Mouse (Mus musculus): ENCODE measurements at regions not wholly inside any gene's neighbourhood (a gene's known extent, or its start where the extent isn't known, plus 50 kb on each side); places are given as distances from the start of the nearest gene placed in this dataset.

DNA sequence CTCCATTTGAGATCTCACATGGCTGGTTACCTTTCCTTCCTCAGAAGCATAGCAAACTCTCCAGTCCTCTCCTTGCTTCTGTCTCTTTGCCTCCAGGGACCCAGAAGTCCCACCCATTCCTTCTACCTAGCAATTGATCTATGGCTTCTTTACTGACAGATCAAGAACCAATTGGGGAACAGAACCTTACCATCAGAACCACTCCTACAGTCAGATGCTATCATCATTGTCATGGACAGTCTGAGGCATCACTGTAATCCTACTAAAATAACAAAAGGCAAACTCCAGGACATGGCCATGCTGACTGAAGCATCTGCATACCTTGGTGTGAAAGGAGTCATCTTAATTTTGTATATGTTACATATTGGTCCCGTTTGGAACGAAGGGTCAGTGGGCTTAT, 401.9 kb upstream of the Ubash3b start:
- no peak for DNase-seq

GRCm38 (mm10) chr9:41558456-41558855, 397.0 kb upstream of the Ubash3b start:
- no peak for DNase-seq

DNA sequence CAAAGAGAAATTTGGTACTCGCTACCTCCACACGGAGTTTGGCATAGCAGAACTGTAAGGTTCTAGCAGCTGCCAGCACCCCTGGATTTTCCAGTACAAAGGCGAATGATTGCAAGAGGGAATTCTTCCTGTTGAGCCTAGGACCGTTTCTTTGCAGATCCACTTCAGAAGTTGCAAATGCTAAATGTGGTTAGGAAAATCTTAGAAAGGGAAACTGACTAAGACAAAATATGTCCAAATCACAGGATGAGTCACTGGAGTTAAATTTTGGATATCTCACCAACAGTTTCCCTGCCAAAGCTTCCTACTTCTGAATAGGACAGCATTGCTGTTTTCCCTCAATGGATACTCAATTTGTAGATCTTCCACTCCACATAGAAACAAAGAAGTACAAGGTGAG, 395.4 kb upstream of the Ubash3b start:
- no peak for DNase-seq

DNA sequence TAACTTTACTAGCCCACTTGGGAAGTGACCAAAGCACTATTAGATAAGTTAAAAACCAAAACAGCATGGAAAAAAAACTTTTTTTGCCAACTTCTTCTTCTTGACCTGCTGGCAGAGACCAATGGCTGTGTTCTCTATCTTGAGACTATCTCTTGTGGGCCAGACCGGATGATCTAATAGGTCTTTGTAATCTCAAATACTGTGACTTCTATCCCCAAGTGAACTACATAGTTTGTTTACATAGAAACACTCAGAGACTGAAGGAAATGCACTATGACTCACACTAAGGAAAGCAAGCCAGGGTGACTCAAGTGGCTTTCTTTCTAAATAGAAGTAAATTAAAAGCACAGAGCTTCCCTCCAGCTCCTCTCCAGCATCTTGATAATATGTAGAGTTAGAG, 384.3 kb upstream of the Ubash3b start:
- no peak for DNase-seq

GRCm38 (mm10) chr9:41542511-41542910, 381.0 kb upstream of the Ubash3b start:
- DNase-seq: no peak

- no peak for DNase-seq
Measured at GRCm38 (mm10) chr9:41541327-41541726, 379.8 kb upstream of the Ubash3b start.

GRCm38 (mm10) chr9:41532786-41533185, 371.3 kb upstream of the Ubash3b start:
- no peak for DNase-seq

DNA sequence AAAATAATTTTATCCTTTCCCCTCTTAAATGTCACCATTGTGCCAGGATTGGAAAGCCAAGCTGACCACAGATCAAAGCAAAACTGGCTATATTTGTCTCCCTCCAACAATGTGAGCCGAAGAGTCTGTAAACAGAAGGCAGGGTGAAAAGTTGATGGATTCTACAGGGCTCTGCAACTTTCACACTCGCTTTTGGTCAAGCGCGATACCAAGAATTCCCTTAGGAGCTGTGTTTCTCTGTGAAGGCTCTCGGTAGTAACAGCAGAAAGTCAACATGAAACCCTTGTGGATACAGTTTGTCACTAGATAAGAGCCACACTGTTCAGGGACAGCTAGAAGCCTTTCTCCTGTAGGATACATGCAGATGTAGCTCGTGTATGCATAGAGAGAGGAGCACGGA, 370.8 kb upstream of the Ubash3b start:
- DNase-seq: no peak

GRCm38 (mm10) chr9:41531596-41531995, 370.1 kb upstream of the Ubash3b start:
- no peak for DNase-seq

- peak; percentile 12 for DNase-seq
Measured at GRCm38 (mm10) chr9:41526126-41526525, 364.6 kb upstream of the Ubash3b start.

DNA sequence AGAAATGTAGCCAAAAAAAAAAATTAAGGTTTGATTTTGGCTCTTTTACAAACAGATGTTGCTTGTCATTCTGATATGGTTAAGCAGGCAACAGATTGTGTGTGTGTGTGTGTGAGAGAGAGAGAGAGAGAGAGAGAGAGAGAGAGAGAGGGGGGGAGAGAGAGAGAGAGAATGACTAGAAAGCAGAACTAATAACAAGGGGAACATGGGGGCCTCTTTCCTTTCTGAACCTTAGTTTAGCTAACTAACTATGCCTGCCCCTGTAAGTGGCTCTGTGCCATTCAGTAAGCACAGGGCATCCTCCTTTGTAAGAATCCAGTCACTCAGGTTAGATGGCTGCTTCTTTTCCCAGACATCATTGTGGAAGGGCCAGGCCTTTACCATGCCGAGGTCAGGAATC, 364.0 kb upstream of the Ubash3b start:
- no peak for DNase-seq

DNA sequence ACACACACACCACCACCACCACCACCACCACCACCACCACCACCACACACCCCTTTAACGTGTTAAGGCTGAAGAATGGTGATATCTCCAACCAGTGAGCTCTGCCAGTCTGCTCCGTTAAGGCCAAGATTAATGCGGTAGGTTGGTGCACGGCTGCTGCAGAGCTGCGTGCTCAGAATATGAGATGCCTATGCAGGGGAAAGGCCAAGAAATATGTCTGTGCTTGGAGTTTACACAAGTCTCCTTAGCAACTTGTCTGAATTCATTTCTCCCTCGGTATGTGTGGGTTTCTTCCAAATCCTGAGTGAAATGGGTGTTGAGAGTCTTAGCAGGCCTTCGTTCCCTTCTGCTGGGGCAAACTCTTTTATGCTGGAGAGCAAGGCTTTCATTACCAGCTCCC, 363.1 kb upstream of the Ubash3b start:
- no peak for DNase-seq

DNA sequence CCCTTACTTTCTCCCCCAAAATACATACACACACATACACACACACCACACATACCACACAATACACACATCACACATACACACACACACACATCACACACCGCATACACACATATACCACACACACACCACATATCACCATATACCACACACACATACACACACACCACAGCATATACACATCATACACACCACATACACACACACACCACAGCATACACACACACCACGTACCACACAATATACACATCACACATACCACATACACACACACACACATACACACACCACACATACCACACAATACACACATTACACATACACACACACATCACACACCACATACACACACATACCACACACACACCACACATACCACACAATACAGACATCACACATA, 362.5 kb upstream of the Ubash3b start:
- no peak for DNase-seq

GRCm38 (mm10) chr9:41522302-41522701, 360.8 kb upstream of the Ubash3b start:
- no peak for DNase-seq

- no peak for DNase-seq
Measured at GRCm38 (mm10) chr9:41517787-41518186, 356.3 kb upstream of the Ubash3b start.

DNA sequence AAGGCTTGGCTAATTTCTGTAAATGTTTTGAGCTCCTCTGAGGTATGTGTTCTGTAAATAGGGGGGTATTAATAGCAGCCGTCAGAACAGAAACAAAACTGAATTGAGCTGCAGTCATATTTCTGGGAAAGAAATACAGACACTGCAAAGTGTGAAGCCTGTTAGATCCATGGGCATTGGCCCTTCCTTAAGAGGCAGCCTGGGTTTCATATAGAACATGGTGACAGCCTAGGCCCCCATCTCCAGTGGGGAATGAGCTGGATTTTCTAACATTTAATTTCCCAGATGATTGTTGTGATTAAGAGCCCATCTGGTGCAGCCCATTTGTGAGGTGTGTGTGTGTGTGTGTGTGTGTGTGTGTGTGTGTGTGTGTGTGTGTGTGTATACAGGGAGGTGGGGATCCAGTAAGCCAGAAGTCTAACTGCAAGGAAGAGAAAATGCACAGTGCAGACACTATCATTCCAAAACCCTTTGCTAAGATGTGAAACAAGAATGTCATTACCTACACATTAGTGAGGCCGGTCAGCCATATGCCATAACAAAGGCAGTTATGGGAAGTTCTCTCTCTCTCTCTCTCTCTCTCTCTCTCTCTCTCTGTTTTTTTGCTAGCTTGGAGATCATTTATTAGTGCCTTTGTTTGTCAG, 355.7 kb upstream of the Ubash3b start:
- DNase-seq: no peak

GRCm38 (mm10) chr9:41515192-41515591, 353.7 kb upstream of the Ubash3b start:
- peak; percentile 6 for DNase-seq

DNA sequence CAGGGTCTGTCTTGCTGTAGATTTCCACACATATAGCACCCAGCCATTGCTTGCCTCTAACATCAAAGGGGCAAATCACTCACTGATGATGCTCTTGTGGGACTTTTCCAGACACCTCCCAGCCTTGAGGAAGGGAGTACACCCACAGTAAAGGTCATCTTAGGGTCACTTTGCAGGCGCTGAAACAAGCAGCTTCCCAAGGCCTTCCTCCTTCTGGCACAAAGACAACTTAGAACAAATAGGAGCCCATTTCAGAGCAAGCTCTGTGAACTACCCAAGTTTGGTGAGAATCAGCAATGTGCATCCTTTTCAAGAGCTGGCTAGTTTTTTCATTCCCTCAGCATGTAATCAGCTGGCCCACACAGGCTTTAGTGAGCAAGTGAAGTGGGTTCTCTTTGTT, 352.2 kb upstream of the Ubash3b start:
- no peak for DNase-seq

DNA sequence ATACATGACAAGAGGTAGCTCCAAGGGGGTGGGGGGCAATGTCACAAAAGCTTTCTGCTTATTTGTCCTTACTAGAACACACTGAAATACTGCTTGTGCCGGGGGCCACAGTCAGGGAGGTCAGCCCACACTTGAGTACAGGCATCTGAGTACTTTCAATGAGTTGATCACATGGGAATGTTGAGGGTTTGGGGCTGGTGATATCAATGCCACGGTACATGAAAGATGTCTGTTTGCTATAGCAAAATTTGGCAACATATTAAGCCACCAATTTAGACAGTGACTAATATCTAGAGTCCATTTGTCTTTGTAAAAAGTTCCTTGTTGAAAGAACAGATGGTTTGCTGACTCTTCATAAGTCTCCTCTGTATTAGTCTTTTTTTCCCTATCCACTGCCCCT, 348.1 kb upstream of the Ubash3b start:
- no peak for DNase-seq

- DNase-seq: no peak
Measured at GRCm38 (mm10) chr9:41508746-41509145, 347.2 kb upstream of the Ubash3b start.

DNA sequence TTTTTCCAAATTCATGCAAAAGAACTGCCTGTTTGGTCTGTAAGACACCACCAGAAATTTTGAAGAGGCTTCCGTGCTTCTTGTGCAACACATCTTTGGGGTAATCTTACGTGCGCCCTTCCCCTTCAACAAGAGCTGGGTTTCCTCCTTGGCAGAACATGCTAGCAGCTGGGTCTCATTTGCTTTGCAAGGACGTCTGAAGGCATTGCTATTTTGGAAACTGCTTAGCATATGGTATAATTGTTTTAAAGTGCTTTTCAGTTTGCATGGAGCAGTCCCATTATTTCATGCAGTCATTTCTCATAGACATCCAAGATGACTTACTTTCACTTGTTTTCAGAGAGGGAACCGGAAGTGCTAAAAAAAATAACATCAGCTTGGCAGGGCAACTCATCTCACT, 336.8 kb upstream of the Ubash3b start:
- DNase-seq: no peak

- DNase-seq: no peak
Measured at GRCm38 (mm10) chr9:41490112-41490511, 328.6 kb upstream of the Ubash3b start.

GRCm38 (mm10) chr9:41488046-41488445, 326.5 kb upstream of the Ubash3b start:
- no peak for DNase-seq

DNA sequence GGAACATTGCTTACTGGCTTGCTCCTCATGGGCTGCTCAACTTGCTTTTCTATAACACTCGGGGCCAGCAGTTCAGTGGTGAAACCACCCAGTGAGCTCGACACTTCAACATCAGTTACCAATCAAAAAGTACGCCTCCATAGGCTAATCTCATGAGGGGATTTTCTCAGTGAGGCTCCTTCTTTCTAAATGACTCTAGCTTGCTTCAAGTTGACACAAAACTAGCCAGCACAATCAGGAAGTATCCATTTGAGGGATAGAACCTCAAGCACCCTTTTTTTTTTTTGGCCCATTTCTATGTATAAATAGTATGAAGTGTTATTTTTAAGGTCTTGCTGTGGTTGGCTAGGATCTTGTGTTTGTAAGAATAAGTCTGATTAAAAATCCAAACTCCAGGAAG, 321.7 kb upstream of the Ubash3b start:
- no peak for DNase-seq

DNA sequence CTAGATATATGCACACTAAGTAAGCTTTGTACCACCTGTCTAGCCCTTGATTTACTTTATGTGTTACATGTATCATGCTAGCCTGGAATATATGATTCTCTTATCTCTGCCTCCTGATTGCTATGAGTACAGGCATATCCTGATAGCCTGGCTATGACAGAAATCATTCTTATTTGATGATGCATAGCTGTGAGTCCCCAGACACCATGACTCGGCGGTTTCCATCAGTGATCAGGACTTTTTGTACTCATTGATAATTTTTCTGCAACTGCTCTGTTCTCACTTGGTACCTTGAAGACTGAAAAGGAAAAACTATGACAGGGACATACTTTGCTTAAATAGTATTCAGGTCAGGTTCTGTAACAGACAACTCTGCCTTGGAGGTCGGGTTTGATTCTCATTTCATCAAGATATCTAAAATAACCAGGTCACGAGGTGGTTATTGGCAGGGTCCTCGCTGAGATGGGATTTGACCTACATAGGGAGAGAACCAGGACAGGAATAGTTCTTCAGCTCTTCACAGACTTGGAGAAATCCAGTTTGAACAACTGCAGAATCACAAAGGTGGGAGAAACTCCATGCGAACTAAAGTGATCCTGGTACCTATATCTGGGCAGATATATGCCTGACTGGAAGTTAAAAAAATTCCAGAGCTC, 320.2 kb upstream of the Ubash3b start:
- no peak for DNase-seq

All from adrenal gland, adult 8-10 months (tissue).